Mouse (Mus musculus) thymus, postnatal 0 days (tissue): Measurements from ENCODE around the gene Fpgs. TPM values are rescaled to one million over a fixed set of nuclear protein-coding genes. Genes with fewer than 3 reads are reported as not detected.
A peak's percentile ranks its signal among the peaks of the same experiment; 100 is the strongest.

Experiments
- DNase-seq: peaks from one replicate; pipeline ENCODE4 v3.0.0-alpha.2; 2015; ENCODE audit warnings: low spot score
- polyA plus RNA-seq: library from polyadenylated mRNA; unstranded; fragments of >200 nt; fragmentation: Nextera tagmentation; extraction: Ambion mirVana; gene quantifications from 2 replicates; pipeline ENCODE4 v1.2.1, GENCODE M21; 2015

The Fpgs gene
- polyA plus RNA-seq, 1 experiment from 2014 or later: 24.1 TPM

DNA sequence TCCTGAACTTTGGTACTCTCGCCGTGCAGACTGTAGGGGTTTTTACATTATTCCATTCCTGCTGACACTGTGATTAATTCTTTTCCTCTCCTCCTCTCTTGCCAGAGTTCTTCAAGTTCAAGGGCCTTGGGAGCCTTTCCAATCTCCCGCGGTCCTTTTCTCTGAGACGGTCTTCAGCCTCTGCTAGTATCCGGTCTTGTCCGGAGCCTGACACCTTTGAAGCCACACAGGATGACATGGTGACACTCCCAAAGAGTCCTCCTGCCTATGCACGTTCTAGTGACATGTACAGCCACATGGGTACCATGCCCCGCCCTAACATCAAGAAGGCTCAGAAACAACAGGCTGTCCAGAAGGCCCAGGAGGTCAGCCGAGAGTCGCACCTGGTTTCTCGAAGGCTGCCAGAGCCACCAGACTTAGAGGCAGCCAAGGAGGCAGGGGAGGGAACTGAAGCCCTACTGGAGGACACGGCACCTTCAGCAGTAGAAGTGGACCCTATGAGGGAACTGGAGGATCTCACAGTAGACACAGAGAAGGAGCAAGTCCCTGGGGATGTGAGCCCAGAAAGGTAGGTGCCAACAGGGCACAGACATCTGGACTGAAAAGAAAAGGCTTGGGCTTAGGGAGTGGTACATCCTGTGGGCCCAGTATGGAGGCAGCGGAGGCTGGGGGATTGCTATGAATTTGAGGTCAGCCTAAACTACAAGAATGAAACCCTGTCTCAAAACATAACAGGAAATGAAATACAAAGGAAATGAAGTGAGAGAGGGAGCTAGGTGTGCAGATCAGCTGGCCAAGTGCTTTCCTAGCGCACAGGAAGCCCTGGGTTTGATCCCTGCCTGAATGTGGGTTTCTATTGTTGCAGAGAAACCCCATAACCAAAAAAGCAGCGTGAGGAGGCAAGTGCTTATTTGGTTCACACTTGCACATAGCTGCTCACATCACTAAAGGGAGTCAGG lies 21.2 kb upstream of the Fpgs start:
- DNase-seq: peak; percentile 79

DNA sequence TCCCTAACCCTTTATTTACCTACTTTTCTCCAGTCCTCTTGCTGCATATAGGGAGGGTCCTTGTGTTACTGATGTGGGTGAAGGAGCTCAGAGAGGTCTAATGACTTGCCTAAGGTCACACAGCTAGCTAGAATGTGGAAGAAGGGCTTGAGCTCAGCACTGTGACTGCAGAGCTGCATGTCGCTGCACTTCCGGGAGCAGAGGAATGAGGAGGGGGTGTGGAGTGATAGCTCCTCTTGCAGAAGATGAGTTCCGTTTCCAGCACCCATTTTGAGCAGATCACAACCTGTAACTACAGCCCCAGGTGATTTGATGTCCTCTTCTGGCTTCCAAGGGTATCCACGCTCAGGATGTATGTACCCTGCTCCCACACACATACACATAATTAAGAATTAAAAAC lies 20.2 kb upstream of the Fpgs start:
- no peak for DNase-seq

GRCm38 (mm10) chr2:32722581-32722980 lies 18.6 kb upstream of the Fpgs start:
- DNase-seq: no peak

DNA sequence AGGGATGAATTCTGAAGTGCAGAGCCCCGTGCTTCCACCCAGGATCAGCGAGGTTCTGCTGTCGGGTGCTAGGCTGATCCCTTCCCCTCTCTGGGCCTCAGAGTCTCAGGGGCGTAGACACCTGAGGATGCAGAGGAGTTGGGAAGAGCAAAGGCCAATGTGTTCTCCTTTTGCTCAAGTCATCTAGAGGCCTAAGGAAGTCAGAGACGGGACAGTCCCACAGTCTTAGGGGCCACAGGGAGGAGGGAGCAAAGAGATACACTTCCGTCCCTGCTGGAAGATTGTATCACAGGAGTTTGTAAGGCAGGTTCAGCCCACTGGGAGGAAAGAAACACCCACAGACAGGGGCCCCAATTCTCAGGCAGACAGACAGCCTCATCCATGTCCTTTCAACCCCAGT lies 18.1 kb upstream of the Fpgs start:
- peak; percentile 30 for DNase-seq

DNA sequence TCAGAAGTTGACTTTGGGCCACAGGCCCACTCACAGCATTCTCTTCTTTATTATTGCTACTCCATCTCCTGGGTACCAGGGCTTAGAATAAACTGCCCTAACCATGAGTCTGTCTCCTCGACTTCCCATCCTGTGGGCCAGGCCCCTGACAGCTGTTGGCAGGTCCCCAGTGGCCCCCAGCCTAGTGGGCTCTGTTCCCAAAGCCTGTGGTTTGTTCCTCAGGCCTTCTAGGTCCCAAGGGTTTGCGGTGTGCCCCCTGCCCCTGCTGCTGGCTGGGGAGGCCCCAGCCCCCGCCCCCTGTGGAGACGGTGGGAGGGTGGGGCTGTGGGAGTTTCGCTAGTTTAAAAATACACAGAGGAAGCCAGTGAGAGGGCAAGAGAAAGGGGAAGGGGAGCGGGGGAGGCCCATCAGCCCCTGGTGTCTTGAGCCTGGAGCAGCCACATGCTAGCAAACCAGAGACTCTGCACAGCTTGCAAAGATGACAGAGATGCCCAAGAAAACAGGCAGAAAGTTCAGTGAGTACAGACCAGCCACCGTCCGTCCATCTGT lies 16.8 kb upstream of the Fpgs start, which contains the start of gene Sh2d3c:
Gene Sh2d3c, plus strand, starts transcription at position 375 of the 549 bp plus-strand sequence.
- DNase-seq: peak; percentile 50

GRCm38 (mm10) chr2:32720053-32720452 lies 16.1 kb upstream of the Fpgs start:
- no peak for DNase-seq

DNA sequence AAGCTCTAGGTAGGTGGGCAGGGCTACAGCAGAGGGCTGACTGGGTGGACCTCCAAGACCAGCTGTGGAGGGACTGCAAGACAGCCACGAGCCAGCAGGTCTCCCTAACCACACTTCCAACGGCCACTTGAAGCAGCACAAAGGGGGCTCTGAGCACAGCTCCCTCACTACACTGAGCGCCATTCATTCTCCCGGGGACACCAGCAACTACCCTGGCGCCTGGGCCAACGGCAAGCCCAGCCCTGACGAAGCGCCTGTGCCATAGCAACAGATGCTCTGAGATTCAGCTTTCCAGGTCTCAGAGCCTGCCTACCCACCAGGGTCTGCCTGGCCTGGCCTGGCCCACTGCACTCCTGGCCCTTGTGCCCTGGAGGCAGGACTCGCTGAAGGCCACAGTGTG lies 14.8 kb upstream of the Fpgs start:
- DNase-seq: peak; percentile 26

GRCm38 (mm10) chr2:32714987-32715425 lies 11.1 kb upstream of the Fpgs start:
- DNase-seq: peak; percentile 48

DNA sequence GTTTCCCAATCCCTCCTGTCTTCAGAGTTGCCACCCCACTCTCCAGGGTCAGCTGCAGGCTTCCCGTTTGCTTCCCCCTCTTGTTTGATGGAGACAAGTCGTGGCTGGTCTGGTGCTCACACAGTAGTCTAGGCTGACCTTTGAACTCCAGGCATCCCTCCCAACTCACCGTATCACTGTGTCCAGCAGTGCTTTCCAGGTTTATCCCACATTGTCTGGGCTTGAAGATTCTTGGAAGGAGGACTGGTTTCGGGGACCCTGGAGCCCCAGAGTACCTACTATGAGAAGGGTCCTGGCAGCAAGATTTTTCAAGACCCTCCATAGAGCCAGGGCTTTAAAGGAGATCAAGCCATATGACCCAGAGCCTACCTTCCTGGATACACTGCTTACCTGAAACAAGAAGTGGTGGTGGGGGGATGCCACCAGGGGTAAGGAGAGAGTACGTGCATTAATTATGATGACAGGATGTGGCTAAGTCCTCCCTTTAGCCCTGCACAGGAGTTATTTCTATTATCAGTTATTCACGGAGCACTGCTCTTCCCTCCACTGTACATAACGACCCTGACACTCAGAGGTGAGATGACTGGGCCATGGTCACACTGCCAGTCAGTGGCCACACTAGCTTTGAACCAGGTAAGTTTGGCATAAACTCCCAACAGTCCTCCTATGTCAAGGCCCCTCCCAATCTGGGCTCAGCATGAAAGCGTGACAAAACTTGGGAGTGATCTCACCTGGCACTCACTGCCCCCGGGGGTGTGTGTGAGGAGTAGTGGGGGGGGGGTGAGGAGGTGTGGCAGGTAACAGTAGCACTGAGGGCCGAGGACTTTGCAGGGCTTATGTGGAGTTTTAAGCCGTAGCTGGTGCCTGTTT lies 10.4 kb upstream of the Fpgs start:
- no peak for DNase-seq

DNA sequence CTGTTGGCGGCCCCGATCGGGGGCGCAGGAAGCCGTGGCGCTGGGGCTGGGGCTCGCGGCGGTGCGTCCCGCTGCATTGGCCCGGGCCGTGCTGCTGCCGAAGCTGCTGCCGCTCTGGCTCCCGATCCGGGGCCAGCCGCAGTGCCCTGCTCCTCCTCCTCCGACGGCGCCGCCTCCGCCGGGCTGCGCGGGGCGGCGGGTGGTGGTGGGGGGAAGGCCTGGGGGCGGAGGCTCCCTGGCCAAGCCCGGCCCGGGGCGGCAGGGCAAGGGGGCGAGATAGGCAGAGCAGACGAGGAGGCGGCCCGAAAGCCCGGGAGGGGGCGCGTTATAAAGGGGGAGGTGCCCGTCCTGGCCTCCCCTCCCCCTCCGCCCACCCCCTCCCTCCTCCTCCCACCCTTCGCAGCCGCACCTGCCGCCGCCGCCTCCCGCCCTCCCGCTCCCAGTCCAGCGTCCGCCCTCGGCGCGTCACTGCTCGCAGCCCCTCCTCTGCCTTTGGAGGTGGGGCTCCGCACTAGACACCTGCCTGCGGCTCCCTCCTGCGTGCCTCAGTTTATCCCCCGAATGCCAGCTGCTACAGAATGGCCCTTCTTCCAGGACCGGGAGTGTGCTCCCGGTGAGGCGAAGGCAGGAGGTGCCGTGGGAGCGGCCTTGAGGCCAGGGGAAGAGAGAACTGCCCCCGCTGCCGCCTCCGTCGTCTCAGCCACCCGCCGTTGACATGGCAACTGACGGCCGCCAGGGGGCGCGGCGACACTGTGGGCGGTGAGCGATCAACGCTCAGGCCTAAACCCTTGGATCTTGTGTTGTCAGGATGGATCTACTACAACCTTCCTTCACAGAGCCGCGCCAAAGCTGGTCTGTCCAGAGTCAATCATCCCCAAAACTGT lies 9.2 kb upstream of the Fpgs start, which contains the start of gene Cdk9:
Gene Cdk9, minus strand, starts transcription at position 143 of the 884 bp plus-strand sequence.
- peak; percentile 94 for DNase-seq

DNA sequence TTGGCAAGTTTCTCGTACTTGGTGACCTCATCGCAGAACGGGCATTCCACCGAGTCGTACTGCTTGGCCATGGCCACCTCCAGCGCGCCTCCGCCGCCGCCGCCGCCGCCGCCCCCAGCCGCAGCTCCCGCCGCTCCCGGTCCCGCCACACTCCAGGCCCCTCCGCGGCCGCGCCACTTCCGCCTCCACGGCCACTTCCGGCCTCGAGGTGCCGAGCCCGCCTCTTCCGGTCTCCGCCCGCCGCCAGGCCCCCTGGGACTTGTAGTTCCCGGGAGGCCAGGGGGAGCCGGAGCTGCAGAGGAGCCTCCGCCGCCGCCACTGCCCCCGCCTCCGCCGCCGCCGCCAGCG lies 8.6 kb upstream of the Fpgs start:
- peak; percentile 96 for DNase-seq

DNA sequence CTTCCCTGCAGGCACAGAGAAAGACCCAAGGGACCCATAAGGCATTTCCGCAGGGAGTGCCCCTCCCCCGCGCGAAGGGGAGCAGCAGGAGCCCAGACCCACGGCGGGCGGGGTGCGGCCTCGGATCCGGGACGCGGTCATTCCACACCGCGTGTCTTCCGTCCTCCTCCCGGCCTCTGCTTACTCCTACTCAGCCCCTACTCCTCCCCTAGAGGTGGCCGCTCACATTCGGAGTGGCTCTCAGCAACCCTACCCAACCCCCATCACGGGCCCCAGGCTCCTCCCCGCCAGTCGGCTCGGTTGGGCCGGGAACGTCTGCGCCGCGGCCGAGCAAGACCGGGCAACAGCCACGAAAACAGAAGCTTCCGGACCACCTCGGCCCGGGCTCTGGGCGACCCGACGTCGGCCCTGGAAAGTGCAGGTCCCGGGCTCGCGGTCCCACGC lies 8.2 kb upstream of the Fpgs start:
- DNase-seq: peak; percentile 58

- DNase-seq: no peak
These were observed 7.5 kb upstream of the Fpgs start for GRCm38 (mm10) chr2:32711301-32712056.

DNA sequence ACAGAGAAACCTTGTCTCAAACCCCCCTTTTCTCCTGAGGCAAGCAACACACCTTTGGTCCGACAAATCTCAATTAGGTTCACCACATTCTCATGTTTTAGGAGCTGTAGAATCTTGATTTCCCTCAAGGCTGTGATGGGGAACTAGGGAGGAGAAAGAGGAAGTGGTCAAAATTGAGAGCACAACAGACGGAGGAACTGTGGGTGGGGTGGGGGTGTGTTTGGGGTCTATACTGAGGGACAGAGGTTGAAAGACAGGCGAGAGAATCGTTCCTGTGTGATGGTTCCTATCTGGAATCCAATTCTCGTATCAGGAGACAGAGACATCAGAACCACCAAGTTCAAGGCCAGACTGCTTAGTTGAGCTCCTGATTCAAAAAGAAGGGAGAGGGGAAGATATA lies 6.5 kb upstream of the Fpgs start:
- no peak for DNase-seq

GRCm38 (mm10) chr2:32709521-32710137 lies 5.7 kb upstream of the Fpgs start:
- no peak for DNase-seq

- DNase-seq: peak; percentile 81
These were observed 4.7 kb upstream of the Fpgs start for GRCm38 (mm10) chr2:32708643-32709042.

DNA sequence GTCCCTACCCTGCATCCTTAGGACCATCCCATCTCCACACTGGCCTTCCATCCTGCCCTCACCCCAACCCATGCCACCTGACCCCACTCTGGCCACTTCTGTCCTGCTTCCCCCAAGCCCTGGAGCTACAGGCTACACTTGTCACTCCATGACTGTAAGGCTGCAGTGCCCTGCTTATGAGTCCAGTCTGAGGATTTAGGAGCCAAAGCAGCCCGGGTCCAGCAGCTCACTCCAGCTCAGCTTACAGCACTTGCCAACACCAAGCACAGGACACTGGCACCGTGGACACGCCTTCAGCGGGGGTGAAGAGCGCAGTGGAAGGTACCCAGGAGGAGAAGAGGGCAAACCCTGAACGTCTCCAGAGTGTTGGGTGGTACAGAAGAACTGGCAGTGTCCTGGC lies 3.0 kb upstream of the Fpgs start:
- DNase-seq: no peak

- no peak for DNase-seq
These were observed 1.1 kb upstream of the Fpgs start for GRCm38 (mm10) chr2:32705018-32705417.

DNA sequence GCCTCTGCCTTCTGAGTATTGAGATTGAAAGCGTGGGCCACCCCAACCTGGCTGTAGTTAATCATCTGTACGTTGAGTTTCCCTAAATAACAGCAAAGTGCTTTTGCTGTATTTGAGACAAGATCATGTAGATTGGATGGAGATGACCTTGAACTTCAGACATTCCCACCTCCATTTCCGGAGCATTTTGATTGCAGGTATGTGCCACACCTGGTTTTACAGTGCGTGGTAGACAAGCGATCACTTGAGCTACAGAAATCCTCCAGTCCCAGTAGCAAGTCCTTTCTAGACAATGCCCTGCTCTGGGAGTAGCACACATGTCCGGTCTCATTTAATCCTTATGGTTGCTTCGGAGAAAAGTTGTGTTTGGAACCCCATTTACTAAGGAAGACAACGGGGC lies 899 bp downstream of the Fpgs start:
- DNase-seq: no peak
